Mouse (Mus musculus) CD4-positive helper T cell, adult 2 months (primary cell): ENCODE results near the gene Poll.
"Not testable (repeated sequence)": the region's sequence is repeated elsewhere in the genome, so short reads cannot be mapped to it uniquely, and the experiment has no call there.

Experiments
- DNase-seq: peaks from one replicate; pipeline ENCODE4 v3.0.0-alpha.2; 2012; ENCODE audit warnings: low read depth, missing footprints, low spot score

Gene Poll

GRCm38 (mm10) chr19:45577141-45577750 lies 16.9 kb upstream of the Poll start:
- DNase-seq, result peak; percentile 66

GRCm38 (mm10) chr19:45575632-45576001 lies 15.3 kb upstream of the Poll start:
- DNase-seq, result peak; percentile 17

- peak; percentile 70 for DNase-seq
Measured at GRCm38 (mm10) chr19:45574941-45575631, 14.8 kb upstream of the Poll start.

- no peak for DNase-seq
Measured at GRCm38 (mm10) chr19:45574339-45574898, 14.1 kb upstream of the Poll start.

GRCm38 (mm10) chr19:45573861-45574267 lies 13.5 kb upstream of the Poll start:
- DNase-seq, result peak; percentile 85

GRCm38 (mm10) chr19:45573033-45573432 lies 12.7 kb upstream of the Poll start:
- DNase-seq, result no peak

- no peak for DNase-seq
Measured at GRCm38 (mm10) chr19:45567367-45567766, 7.0 kb upstream of the Poll start.

GRCm38 (mm10) chr19:45565925-45566715 lies 5.8 kb upstream of the Poll start:
- DNase-seq, result no peak

- DNase-seq, result no peak
Measured at GRCm38 (mm10) chr19:45554136-45554535, 6.2 kb downstream of the Poll start.

- DNase-seq, result no peak
Measured at GRCm38 (mm10) chr19:45552187-45552586, 8.1 kb downstream of the Poll start.

GRCm38 (mm10) chr19:45549948-45550347 lies 10.4 kb downstream of the Poll start:
- no peak for DNase-seq

- DNase-seq, result no peak
Measured at GRCm38 (mm10) chr19:45549128-45549915, 11.0 kb downstream of the Poll start.

- DNase-seq, result not testable (repeated sequence)
Measured at GRCm38 (mm10) chr19:45548196-45548595, 12.1 kb downstream of the Poll start.

- DNase-seq, result peak; percentile 71
Measured at GRCm38 (mm10) chr19:45544925-45545321, 15.4 kb downstream of the Poll start.

GRCm38 (mm10) chr19:45544152-45544924 lies 16.0 kb downstream of the Poll start:
- peak; percentile 15 for DNase-seq

GRCm38 (mm10) chr19:45542061-45542460 lies 18.3 kb downstream of the Poll start:
- no peak for DNase-seq

GRCm38 (mm10) chr19:45541409-45542041 lies 18.8 kb downstream of the Poll start:
- DNase-seq, result peak; percentile 32

- no peak for DNase-seq
Measured at GRCm38 (mm10) chr19:45540657-45541408, 19.5 kb downstream of the Poll start.

GRCm38 (mm10) chr19:45537505-45537904 lies 22.8 kb downstream of the Poll start:
- peak; percentile 64 for DNase-seq
